Mouse (Mus musculus): Measurements from ENCODE around the gene Tchp. TPM values are rescaled to one million over a fixed set of nuclear protein-coding genes. Genes with fewer than 3 reads are reported as not detected.
A peak's percentile ranks its signal among the peaks of the same experiment; 100 is the strongest.

Gene Tchp
- polyA plus RNA-seq, 1 experiment = 10.0 TPM

- peaks cover 98% of the 10 kb centered on the region for H3K36me3 ChIP-seq (replicated peaks; ENCODE audit: low read length)
- TF ChIP-seq GATA1 (IDR thresholded peaks at IDR 0.05; ENCODE audit: borderline replicate concordance, low read length) (no peak), FLI1 (IDR thresholded peaks at IDR 0.05; ENCODE audit: low read length) (no peak)
- peaks cover 16% of the 10 kb centered on the region; the same call in 1 of the 2 replicates for H3K4me1 ChIP-seq
- no peaks in the 10 kb centered on the region for H3K27me3 ChIP-seq (replicated peaks)
- H3K4me3 ChIP-seq (replicated peaks) = peak overlapping the region; percentile 35
- no peaks in the 10 kb centered on the region for H3K9me3 ChIP-seq
These were observed 10.9 kb downstream of the Tchp start for GRCm38 (mm10) chr5:114718483-114718882.

- Histone ChIP-seq H3K27me3 (replicated peaks) (no peaks in the 10 kb centered on the region), H3K36me3 (replicated peaks; ENCODE audit: low read length) (peaks cover 98% of the 10 kb centered on the region), H3K9me3 (peaks cover 8% of the 10 kb centered on the region), H3K4me3 (replicated peaks) (no peak overlapping the region), H3K4me1 (peaks cover 16% of the 10 kb centered on the region; the same call in 1 of the 2 replicates)
- no peak for TF ChIP-seq FLI1 (IDR thresholded peaks at IDR 0.05; ENCODE audit: low read length)
- TF ChIP-seq GATA1 (IDR thresholded peaks at IDR 0.05; ENCODE audit: borderline replicate concordance, low read length) = no peak
These were observed 11.7 kb downstream of the Tchp start for GRCm38 (mm10) chr5:114719003-114719927.

- H3K36me3 ChIP-seq (replicated peaks; ENCODE audit: low read length) = peaks cover 94% of the 10 kb centered on the region
- no peak overlapping the region for H3K4me3 ChIP-seq (replicated peaks)
- TF ChIP-seq FLI1 (IDR thresholded peaks at IDR 0.05; ENCODE audit: low read length) = no peak
- no peaks in the 10 kb centered on the region for H3K27me3 ChIP-seq (replicated peaks)
- peaks cover 16% of the 10 kb centered on the region; the same call in 1 of the 2 replicates for H3K4me1 ChIP-seq
- peaks cover 12% of the 10 kb centered on the region for H3K9me3 ChIP-seq
These were observed 12.3 kb downstream of the Tchp start for GRCm38 (mm10) chr5:114719928-114720270.

- peak overlapping the region; percentile 8 for H3K4me3 ChIP-seq (replicated peaks)
- no peaks in the 10 kb centered on the region for H3K27me3 ChIP-seq (replicated peaks)
- peaks cover 16% of the 10 kb centered on the region; the same call in 1 of the 2 replicates for H3K4me1 ChIP-seq
- peaks cover 16% of the 10 kb centered on the region for H3K9me3 ChIP-seq
- TF ChIP-seq FLI1 (IDR thresholded peaks at IDR 0.05; ENCODE audit: low read length) = no peak
- TF ChIP-seq GATA1 (IDR thresholded peaks at IDR 0.05; ENCODE audit: borderline replicate concordance, low read length) = no peak
- H3K36me3 ChIP-seq (replicated peaks; ENCODE audit: low read length) = peaks cover 94% of the 10 kb centered on the region
These were observed 13.2 kb downstream of the Tchp start for GRCm38 (mm10) chr5:114720784-114721183.

GRCm38 (mm10) chr5:114721969-114722368 is 14.4 kb downstream of the Tchp start:
- Histone ChIP-seq H3K36me3 (replicated peaks; ENCODE audit: low read length) (peaks cover 93% of the 10 kb centered on the region), H3K4me3 (replicated peaks) (no peak overlapping the region), H3K4me1 (peaks cover 16% of the 10 kb centered on the region; the same call in 1 of the 2 replicates), H3K27me3 (replicated peaks) (no peaks in the 10 kb centered on the region), H3K9me3 (peaks cover 16% of the 10 kb centered on the region)
- TF ChIP-seq FLI1 (IDR thresholded peaks at IDR 0.05; ENCODE audit: low read length) = no peak
- TF ChIP-seq GATA1 (IDR thresholded peaks at IDR 0.05; ENCODE audit: borderline replicate concordance, low read length) = no peak

GRCm38 (mm10) chr5:114722846-114723245 is 15.3 kb downstream of the Tchp start:
- TF ChIP-seq GATA1 (IDR thresholded peaks at IDR 0.05; ENCODE audit: borderline replicate concordance, low read length) (no peak), FLI1 (IDR thresholded peaks at IDR 0.05; ENCODE audit: low read length) (no peak)
- Histone ChIP-seq H3K36me3 (replicated peaks; ENCODE audit: low read length) (peaks cover 93% of the 10 kb centered on the region), H3K4me1 (peaks cover 16% of the 10 kb centered on the region; the same call in 1 of the 2 replicates), H3K9me3 (peaks cover 16% of the 10 kb centered on the region), H3K27me3 (replicated peaks) (no peaks in the 10 kb centered on the region), H3K4me3 (replicated peaks) (no peak overlapping the region)

GRCm38 (mm10) chr5:114728160-114728559 is 20.6 kb downstream of the Tchp start:
- H3K4me1 ChIP-seq = no peaks in the 10 kb centered on the region
- TF ChIP-seq GATA1 (IDR thresholded peaks at IDR 0.05; ENCODE audit: borderline replicate concordance, low read length) = no peak
- TF ChIP-seq FLI1 (IDR thresholded peaks at IDR 0.05; ENCODE audit: low read length) = no peak
- H3K36me3 ChIP-seq (replicated peaks; ENCODE audit: low read length) = peaks cover 92% of the 10 kb centered on the region
- H3K27me3 ChIP-seq (replicated peaks) = no peaks in the 10 kb centered on the region
- no peak overlapping the region for H3K4me3 ChIP-seq (replicated peaks)
- peaks cover 16% of the 10 kb centered on the region for H3K9me3 ChIP-seq

- Histone ChIP-seq H3K4me3 (replicated peaks) (no peak overlapping the region), H3K36me3 (replicated peaks; ENCODE audit: low read length) (peaks cover 96% of the 10 kb centered on the region), H3K27me3 (replicated peaks) (no peaks in the 10 kb centered on the region)
These were observed 22.6 kb downstream of the Tchp start for GRCm38 (mm10) chr5:114730129-114730528.

GRCm38 (mm10) chr5:114731498-114731897 is 23.9 kb downstream of the Tchp start:
- Histone ChIP-seq H3K4me3 (replicated peaks) (no peak overlapping the region), H3K4me1 (no peaks in the 10 kb centered on the region), H3K27me3 (replicated peaks) (no peaks in the 10 kb centered on the region), H3K36me3 (replicated peaks; ENCODE audit: low read length) (peaks cover 96% of the 10 kb centered on the region), H3K9me3 (no peaks in the 10 kb centered on the region)
- no peak for TF ChIP-seq GATA1 (IDR thresholded peaks at IDR 0.05; ENCODE audit: borderline replicate concordance, low read length)

More at GRCm38 (mm10) chr5:114730129-114730528, 22.6 kb downstream of the Tchp start:
- no peaks in the 10 kb centered on the region for H3K4me1 ChIP-seq
- TF ChIP-seq FLI1 (IDR thresholded peaks at IDR 0.05; ENCODE audit: low read length) (no peak), GATA1 (IDR thresholded peaks at IDR 0.05; ENCODE audit: borderline replicate concordance, low read length) (no peak)
- 0 out of 2 replicates have a peak, but pooled peaks cover 2% of the 10 kb centered on the region for H3K9me3 ChIP-seq

- Histone ChIP-seq H3K36me3 (replicated peaks; ENCODE audit: low read length) (peaks cover 97% of the 10 kb centered on the region), H3K9me3 (no peaks in the 10 kb centered on the region), H3K27me3 (replicated peaks) (no peaks in the 10 kb centered on the region), H3K4me3 (replicated peaks) (no peak overlapping the region), H3K4me1 (no peaks in the 10 kb centered on the region; the same call in 1 of the 2 replicates)
- TF ChIP-seq GATA1 (IDR thresholded peaks at IDR 0.05; ENCODE audit: borderline replicate concordance, low read length) (no peak), FLI1 (IDR thresholded peaks at IDR 0.05; ENCODE audit: low read length) (no peak)
These were observed 24.4 kb downstream of the Tchp start for GRCm38 (mm10) chr5:114731969-114732368.

Measured in megakaryocyte, embryonic 14.5 days (primary cell).